Mouse (Mus musculus): ENCODE data around the gene Abcc2. TPM values are rescaled to one million over a fixed set of nuclear protein-coding genes. Genes with fewer than 3 reads are reported as not detected.

The Abcc2 gene
- polyA plus RNA-seq, 1 experiment from 2014 or later = not detected

DNA sequence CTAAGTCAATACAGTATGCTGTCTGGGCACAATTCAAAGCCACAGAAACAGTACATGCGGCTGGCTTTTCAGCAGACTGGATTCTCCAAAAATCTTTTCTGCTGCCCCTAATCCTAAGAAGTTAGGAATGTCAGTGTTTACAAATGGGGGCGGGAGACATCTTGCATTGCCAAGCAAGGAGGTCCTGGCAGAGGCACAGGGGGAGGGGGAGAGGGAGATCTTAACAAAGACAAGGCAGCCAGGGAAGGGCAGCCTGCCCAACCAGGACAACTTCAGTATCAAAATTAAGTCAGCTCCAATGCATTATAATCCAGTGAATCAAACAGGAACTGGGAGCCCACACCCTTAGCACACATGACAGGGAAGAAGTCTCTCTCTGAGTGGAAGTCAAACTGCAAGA is 94.0 kb downstream of the Abcc2 start:
- H3K36me3 ChIP-seq (replicated peaks) = peaks cover 40% of the 10 kb centered on the region
- no peak for ATAC-seq (ENCODE audit: low FRiP score)
- WGBS = 17% methylated on average over 2 of the region's 2 CpGs
- no peak overlapping the region for H3K4me3 ChIP-seq (replicated peaks)
- H3K9me3 ChIP-seq = no peaks in the 10 kb centered on the region
- H3K9ac ChIP-seq = no peak overlapping the region
- no peak overlapping the region for H3K27ac ChIP-seq
- peak overlapping the region; percentile 4 for H3K4me2 ChIP-seq
- no peaks in the 10 kb centered on the region for H3K27me3 ChIP-seq
- peaks cover 45% of the 10 kb centered on the region for H3K4me1 ChIP-seq

DNA sequence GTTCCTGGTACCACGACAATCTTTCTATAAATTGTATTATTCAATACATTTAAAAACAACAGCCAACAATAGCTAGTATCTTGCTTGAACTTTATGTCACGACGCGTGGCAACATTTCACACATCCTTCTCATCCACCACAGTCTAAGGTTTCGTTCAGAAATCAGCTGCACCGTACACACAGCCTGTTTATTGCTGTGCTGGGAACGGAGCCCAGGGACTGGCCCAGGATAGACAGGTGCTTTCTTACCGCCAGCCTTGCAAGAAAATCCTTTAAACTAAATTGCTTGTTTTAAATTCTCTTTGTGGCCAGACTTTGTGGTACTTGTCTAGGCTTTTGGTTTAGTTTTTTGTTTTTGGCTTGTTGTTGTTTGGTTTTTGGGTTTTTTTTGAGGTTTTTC is 95.4 kb downstream of the Abcc2 start:
- Histone ChIP-seq H3K4me2 (peak overlapping the region; percentile 21; the same call in 1 of the 2 replicates), H3K4me3 (replicated peaks) (no peak overlapping the region), H3K27me3 (no peaks in the 10 kb centered on the region), H3K36me3 (replicated peaks) (peaks cover 26% of the 10 kb centered on the region), H3K9ac (no peak overlapping the region), H3K27ac (no peak overlapping the region), H3K9me3 (peaks cover 3% of the 10 kb centered on the region; the same call in 1 of the 2 replicates), H3K4me1 (peaks cover 45% of the 10 kb centered on the region)
- WGBS = 81% methylated on average over 8 of the region's 8 CpGs
- no peak for ATAC-seq (ENCODE audit: low FRiP score)

DNA sequence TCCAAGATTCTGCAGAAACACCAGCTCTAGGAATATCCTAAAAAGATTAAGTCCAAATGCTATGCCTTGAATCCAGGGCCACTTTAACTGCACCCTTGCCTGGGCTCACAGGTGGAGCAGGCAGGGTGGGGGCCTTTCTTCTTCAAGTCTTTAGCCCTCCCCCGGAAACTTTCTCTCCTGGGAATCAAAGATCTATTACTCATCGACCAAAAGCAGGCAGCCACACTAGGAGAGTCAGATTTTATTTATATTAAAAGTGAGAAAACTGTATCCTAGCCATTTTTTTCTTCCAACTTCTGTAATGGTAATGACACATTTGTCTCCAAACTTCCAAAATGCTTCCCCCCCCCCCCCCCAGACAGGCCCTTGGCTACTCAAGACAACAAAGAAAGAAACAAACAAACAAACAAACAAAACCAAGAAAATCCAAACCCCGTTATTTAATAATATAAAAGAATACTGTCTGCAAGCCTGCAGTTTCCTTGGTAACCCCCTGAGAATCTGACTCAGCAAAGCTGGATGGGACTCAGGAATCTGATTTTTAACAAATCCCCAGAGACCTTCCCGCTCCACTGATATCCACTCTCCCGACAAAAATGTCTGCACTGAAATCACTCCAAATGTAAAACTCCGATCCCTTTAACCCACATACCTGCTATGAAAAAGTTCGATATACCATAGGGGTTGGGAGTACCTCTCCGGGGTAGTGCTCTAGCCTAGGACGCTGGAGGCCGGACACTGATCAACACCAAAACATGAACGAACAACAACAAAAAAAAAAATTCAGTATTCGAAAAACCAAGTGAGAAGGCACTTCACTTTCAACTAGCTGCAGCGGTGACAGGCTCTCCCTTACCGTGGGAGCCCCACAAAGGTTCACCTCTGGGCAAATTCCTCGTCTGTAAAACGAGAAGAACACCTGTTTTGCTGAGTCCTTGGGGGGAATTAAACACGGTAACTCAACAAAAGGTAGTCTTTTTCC is 96.4 kb downstream of the Abcc2 start:
- H3K36me3 ChIP-seq (replicated peaks) = peaks cover 16% of the 10 kb centered on the region
- H3K4me2 ChIP-seq = peak overlapping the region; percentile 65
- no peaks in the 10 kb centered on the region for H3K27me3 ChIP-seq
- H3K4me1 ChIP-seq = peaks cover 53% of the 10 kb centered on the region
- WGBS = 4% methylated on average over 17 of the region's 17 CpGs
- peaks cover 3% of the 10 kb centered on the region; the same call in 1 of the 2 replicates for H3K9me3 ChIP-seq
- peak overlapping the region; percentile 87 for H3K9ac ChIP-seq
- peak overlapping the region; percentile 70 for H3K4me3 ChIP-seq (replicated peaks)
- H3K27ac ChIP-seq = peak overlapping the region; percentile 95
- ATAC-seq (ENCODE audit: low FRiP score) = no peak

DNA sequence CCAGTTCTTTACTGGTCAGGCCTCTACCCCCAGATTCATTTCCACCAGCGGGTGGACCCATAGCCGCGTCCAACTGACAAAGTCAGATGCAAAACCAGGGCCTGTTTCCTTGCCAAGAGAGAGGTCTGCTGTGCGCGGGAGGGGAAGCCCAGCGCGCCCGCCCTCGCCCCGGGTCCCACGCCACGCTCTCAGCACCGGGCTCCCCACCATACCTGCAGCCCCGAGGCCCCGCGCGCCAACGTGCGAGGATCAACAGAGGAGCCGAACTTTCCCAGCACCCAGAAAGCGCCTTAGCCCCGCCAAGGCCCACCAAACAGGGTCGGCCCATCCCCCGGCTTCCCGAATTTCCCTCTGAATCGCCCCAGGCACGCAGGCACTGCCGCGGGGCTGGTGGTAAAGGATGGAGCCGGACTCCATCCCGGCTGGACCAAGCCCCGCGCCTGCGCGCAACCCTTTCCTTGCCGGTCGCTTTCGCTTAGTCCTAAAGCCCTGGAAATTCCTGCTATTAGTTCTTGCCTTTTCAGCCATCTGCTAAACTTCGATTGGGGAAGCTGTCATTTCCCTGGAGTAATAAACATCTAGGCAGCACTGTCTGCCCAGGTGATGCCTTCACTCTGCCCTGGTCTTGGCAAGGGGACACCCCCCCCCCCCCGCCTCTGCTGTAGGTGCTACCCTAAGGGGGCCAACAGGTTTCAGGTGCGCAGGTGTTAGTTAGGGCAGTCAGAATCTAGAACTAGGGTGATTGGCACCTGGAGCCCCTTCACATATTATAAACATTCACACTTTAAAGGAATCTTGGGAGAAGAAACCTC is 97.6 kb downstream of the Abcc2 start:
- H3K4me3 ChIP-seq (replicated peaks) = peak overlapping the region; percentile 70
- peaks cover 4% of the 10 kb centered on the region for H3K36me3 ChIP-seq (replicated peaks)
- peak overlapping the region; percentile 87 for H3K9ac ChIP-seq
- H3K27ac ChIP-seq = peak overlapping the region; percentile 95
- 2% methylated on average over 41 of the region's 41 CpGs for WGBS
- H3K4me2 ChIP-seq = peak overlapping the region; percentile 65
- H3K9me3 ChIP-seq = peaks cover 3% of the 10 kb centered on the region; the same call in 1 of the 2 replicates
- ATAC-seq (ENCODE audit: low FRiP score) = peak; percentile 89
- H3K27me3 ChIP-seq = no peaks in the 10 kb centered on the region
- peaks cover 55% of the 10 kb centered on the region for H3K4me1 ChIP-seq

DNA sequence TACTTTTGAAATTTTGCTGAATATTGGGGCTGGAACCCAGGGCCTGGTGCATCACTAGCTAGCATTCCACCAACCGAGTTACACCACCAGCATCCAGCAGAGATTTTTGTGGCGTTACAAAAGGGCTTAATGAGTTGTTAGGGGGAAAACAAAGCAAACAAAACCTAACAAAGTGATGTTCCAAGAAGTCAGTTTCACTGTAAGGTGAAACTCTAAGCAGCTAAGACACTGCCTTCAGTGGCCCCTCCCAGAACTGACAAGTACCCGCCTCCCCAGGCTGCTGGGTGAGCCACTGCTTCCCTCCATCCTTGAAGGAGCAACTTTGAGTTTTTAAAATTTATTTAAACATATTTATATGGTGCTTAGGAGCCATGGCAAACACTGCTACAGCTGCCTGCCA is 98.4 kb downstream of the Abcc2 start:
- H3K4me3 ChIP-seq (replicated peaks) = no peak overlapping the region

DNA sequence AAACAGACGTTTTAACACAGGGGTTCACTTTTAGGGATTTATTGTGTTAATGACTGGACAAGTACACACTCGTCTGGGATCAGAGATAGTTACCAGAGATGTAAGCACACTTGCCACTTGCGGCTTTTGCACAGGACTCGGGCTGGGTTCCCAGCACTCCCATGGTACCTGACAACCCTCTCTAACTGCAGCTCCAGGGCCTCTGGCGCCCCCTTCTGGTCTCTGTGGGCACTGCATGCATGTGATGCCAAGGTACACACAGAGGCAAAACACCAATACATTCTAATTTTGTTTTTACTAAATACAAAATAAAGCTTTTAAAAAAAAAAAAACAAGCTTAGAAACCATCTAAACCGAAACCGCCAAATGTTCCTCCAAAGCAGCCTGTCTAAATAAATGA is 99.6 kb downstream of the Abcc2 start:
- Histone ChIP-seq H3K4me3 (replicated peaks) (no peak overlapping the region), H3K4me2 (no peak overlapping the region), H3K27ac (no peak overlapping the region), H3K36me3 (replicated peaks) (no peaks in the 10 kb centered on the region), H3K27me3 (no peaks in the 10 kb centered on the region), H3K9ac (no peak overlapping the region), H3K4me1 (peaks cover 44% of the 10 kb centered on the region), H3K9me3 (peaks cover 3% of the 10 kb centered on the region; the same call in 1 of the 2 replicates)
- ATAC-seq (ENCODE audit: low FRiP score) = no peak
- WGBS = 86% methylated on average over 7 of the region's 7 CpGs

More for the DNA sequence above, 98.4 kb downstream of the Abcc2 start:
- Histone ChIP-seq H3K9ac (no peak overlapping the region), H3K9me3 (peaks cover 3% of the 10 kb centered on the region; the same call in 1 of the 2 replicates), H3K27me3 (no peaks in the 10 kb centered on the region), H3K27ac (no peak overlapping the region), H3K36me3 (replicated peaks) (no peaks in the 10 kb centered on the region), H3K4me2 (no peak overlapping the region), H3K4me1 (peaks cover 55% of the 10 kb centered on the region)
- no peak for ATAC-seq (ENCODE audit: low FRiP score)
- WGBS = 9% methylated on average over 3 of the region's 3 CpGs

DNA sequence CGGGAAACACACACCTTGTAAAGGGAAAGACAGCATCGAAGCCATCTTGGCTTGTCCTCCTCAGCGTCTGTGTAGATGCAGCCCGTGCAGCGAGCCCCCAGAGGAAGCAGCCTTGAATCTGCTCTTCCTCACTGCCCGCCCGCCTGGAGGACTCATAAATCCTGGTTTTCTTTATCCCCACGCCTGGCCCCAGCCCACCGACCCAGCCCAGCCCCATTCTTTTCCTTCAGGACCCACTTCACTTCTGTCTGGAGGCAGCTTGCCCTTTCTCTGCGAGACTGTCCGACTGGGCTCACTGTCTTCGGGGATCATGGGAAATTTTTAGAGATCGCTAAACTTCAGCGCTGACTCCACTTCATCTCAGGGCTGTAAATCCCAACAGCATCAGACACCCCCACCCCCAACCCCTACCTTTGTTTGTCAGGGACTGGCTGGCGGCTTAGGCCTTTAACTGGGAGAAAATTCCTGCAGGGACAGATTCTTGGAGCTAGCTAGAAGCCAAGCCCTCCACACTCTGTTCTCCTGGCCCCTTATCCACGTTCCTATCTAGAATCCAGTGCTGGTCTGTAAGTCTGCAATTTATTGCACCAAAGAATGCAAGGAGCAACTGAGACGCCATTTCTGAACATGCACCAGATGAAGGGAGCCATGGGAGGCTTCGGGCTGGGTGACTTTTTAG is 101.0 kb downstream of the Abcc2 start:
- Histone ChIP-seq H3K9ac (peak overlapping the region; percentile 36; the same call in 1 of the 2 replicates), H3K27ac (peak overlapping the region; percentile 63), H3K4me2 (peak overlapping the region; percentile 41), H3K36me3 (replicated peaks) (no peaks in the 10 kb centered on the region), H3K9me3 (peaks cover 3% of the 10 kb centered on the region; the same call in 1 of the 2 replicates), H3K4me1 (peaks cover 29% of the 10 kb centered on the region), H3K27me3 (no peaks in the 10 kb centered on the region), H3K4me3 (replicated peaks) (no peak overlapping the region; the same call in 1 of the 2 replicates)
- peak; percentile 22 for ATAC-seq (ENCODE audit: low FRiP score)
- WGBS = 20% methylated on average over 18 of the region's 18 CpGs

DNA sequence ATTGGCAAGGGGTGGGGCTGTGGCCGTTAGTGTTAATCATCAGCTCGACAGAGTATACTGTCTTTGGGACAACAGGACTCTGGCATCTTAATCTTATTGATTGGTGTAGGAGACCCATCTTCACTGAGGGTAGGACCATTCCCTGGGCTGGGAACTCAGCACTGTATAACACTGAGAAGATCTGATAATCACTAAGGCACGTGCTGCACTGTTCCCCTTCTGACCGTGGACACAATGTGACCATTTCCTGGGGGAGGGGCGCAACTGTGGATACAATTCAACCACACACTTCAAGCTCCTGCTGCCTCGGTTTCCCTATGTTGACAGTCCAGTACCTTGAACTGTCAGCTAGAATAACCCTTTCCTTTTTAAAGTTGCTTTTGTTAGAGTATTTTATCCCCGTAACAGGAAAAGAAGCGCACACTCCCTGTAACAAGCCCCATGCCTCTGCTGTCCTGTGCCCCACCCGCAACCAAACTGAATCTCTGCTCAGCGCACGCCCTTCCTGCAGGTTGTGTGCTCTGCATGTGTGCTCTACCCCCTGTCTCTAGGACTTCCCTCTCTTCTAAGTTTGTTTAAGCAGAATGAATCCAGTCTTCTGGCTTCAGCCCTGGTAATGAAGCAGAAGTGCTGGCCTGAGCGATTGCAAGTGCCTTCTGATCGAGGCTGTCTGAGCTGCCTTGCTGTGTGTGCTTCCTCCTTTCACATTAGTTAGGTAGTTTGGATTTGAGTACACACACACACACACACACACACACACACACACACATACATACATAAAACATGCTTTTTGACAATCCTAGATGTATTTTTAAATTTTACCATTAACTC is 102.9 kb downstream of the Abcc2 start:
- Histone ChIP-seq H3K4me3 (replicated peaks) (no peak overlapping the region), H3K27ac (no peak overlapping the region), H3K4me2 (no peak overlapping the region), H3K4me1 (peaks cover 15% of the 10 kb centered on the region), H3K9me3 (peaks cover 3% of the 10 kb centered on the region; the same call in 1 of the 2 replicates), H3K27me3 (no peaks in the 10 kb centered on the region), H3K9ac (no peak overlapping the region), H3K36me3 (replicated peaks) (no peaks in the 10 kb centered on the region)
- no peak for ATAC-seq (ENCODE audit: low FRiP score)
- WGBS = 73% methylated on average over 13 of the region's 13 CpGs

DNA sequence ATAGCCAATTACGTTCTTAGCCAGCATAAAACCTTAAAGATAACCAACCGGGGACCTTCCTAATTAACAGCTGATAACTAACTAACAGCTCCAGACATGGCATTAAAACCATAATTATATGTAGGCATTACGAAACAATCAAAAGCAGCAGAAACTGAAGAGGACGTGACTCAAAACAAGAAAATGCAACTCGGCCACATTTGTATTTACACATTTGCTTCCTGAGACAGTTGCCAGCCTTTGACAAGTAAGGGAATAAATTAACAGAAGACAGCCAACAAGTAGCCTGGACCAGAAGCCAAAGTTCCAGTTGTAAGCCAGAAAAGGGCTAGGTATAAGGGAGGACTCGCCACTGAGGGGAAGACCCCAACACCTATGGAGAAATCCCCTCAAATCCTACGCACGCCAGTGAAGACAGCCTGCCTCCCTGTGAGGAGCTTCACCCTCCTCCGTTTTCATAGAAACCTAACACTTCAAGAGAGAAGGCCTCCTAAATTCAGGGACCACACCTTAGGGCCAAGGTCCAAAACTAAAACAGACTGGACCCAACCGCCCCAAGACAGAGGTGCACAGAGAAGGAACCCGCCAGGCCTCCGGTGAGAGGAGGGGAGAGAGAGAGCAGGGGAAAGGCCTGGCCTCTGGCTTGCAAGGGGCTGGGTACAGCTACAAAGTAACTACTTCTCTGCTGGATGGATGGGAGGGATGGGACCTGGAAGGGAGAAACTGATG is 104.5 kb downstream of the Abcc2 start:
- Histone ChIP-seq H3K27ac (0 out of 2 replicates have a peak overlapping the region, but pooled peaks have one; percentile 42), H3K9me3 (peaks cover 2% of the 10 kb centered on the region; the same call in 1 of the 2 replicates), H3K4me3 (replicated peaks) (no peak overlapping the region), H3K4me1 (peaks cover 10% of the 10 kb centered on the region), H3K36me3 (replicated peaks) (no peaks in the 10 kb centered on the region), H3K9ac (no peak overlapping the region), H3K4me2 (no peak overlapping the region), H3K27me3 (no peaks in the 10 kb centered on the region)
- ATAC-seq (ENCODE audit: low FRiP score) = no peak
- WGBS = 84% methylated on average over 12 of the region's 12 CpGs

DNA sequence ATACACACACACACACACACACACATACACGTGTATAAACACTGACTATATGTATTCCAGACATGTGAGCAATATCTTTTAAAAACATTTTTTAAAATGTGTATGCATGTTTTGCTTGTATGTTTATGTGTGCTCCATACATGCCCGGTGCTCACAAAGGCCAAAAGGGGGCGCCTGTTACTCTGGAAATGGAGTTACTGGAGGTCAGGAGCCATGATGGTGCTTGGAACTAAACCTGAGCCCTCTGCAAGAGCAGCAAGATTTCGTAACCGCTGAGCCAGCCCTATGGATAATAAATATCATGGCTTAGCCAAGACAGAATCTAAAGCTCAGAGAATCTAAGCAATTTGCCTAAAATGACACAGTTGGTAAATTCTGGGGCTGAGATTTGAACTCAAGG is 105.2 kb downstream of the Abcc2 start:
- no peak overlapping the region for H3K4me3 ChIP-seq (replicated peaks)
- H3K4me1 ChIP-seq = peaks cover 10% of the 10 kb centered on the region
- 84% methylated on average over 5 of the region's 5 CpGs for WGBS
- no peaks in the 10 kb centered on the region for H3K36me3 ChIP-seq (replicated peaks)
- no peaks in the 10 kb centered on the region for H3K9me3 ChIP-seq
- no peak overlapping the region for H3K9ac ChIP-seq
- no peaks in the 10 kb centered on the region for H3K27me3 ChIP-seq
- no peak overlapping the region for H3K27ac ChIP-seq
- ATAC-seq (ENCODE audit: low FRiP score) = no peak
- H3K4me2 ChIP-seq = no peak overlapping the region

Data from forebrain, embryonic 12.5 days (tissue).